Mouse (Mus musculus) liver, embryonic 14.5 days (tissue): ENCODE data around the gene Aldh2.
A peak's percentile ranks its signal among the peaks of the same experiment; 100 is the strongest.

Experiments
- CTCF ChIP-seq: IDR thresholded peaks from 2 replicates; pipeline ENCODE4 v1.5.1; 2016; ENCODE audit warnings: antibody characterized with exemption, low read depth, control low read depth
- EP300 ChIP-seq: IDR thresholded peaks from 2 replicates; pipeline ENCODE4 v1.6.1; 2016; ENCODE audit warnings: antibody characterized with exemption, low read depth

GRCm38 (mm10) chr5:121546530-121546895 is 47.1 kb downstream of the Aldh2 start:
- TF ChIP-seq CTCF (peak; percentile 77), EP300 (no peak)
